Mouse (Mus musculus) embryonic facial prominence, embryonic 13.5 days (tissue): Measurements from ENCODE around the gene Alx1. TPM values are rescaled to one million over a fixed set of nuclear protein-coding genes. Genes with fewer than 3 reads are reported as not detected.
A peak's percentile ranks its signal among the peaks of the same experiment; 100 is the strongest.

Source experiments
- ATAC-seq: fragments of 200-750 bp; cut with Nextera tagmentation; 2 replicates; pipeline ENCODE4 v1.8.0; 2017; ENCODE audit warnings: low read depth; ENCODE audit not compliant: insufficient number of reproducible peaks, insufficient read depth, low FRiP score, low TSS enrichment
- H3K27ac ChIP-seq: fragments of 300-500 bp; sonication (generic); 2 replicates; pipeline ENCODE4 v1.5.1; 2015; ENCODE audit warnings: moderate library complexity, mild to moderate bottlenecking, inconsistent platforms
- H3K27me3 ChIP-seq: fragments of 300-500 bp; sonication (generic); 2 replicates; pipeline ENCODE4 v1.6.1; 2015; ENCODE audit warnings: mild to moderate bottlenecking, inconsistent platforms
- H3K36me3 ChIP-seq: fragments of 300-500 bp; sonication (generic); 2 replicates; pipeline ENCODE4 v1.6.1; 2015; ENCODE audit warnings: mild to moderate bottlenecking, inconsistent platforms
- H3K4me1 ChIP-seq: fragments of 300-500 bp; sonication (generic); 2 replicates; pipeline ENCODE4 v1.6.1; 2015; ENCODE audit warnings: inconsistent platforms
- H3K4me2 ChIP-seq: fragments of 300-500 bp; sonication (generic); 2 replicates; pipeline ENCODE4 v1.6.1; 2015; ENCODE audit warnings: moderate library complexity, mild to moderate bottlenecking, inconsistent platforms
- H3K4me3 ChIP-seq: fragments of 300-500 bp; sonication (generic); 2 replicates; pipeline ENCODE4 v1.5.1; 2015; ENCODE audit warnings: mild to moderate bottlenecking, inconsistent platforms
- H3K9ac ChIP-seq: fragments of 300-500 bp; sonication (generic); 2 replicates; pipeline ENCODE4 v1.6.1; 2015; ENCODE audit warnings: mild to moderate bottlenecking, inconsistent platforms
- H3K9me3 ChIP-seq: fragments of 300-500 bp; sonication (generic); 2 replicates; pipeline ENCODE4 v1.6.1; 2016; ENCODE audit warnings: inconsistent platforms
- WGBS: fragments of 180-500 bp; shearing (Covaris S2); methylation state at CpG from one replicate; pipeline ENCODE4 v1.1.7; 2015; ENCODE audit warnings: mixed read lengths; 5-methylcytosine and 5-hydroxymethylcytosine counted together
- polyA plus RNA-seq: library from polyadenylated mRNA; unstranded; fragments of >200 nt; fragmentation: Nextera tagmentation; extraction: Ambion mirVana; gene quantifications from 2 replicates; pipeline ENCODE4 v1.2.1, GENCODE M21; 2015

Alx1 gene
- polyA plus RNA-seq, result 377 and 403 TPM in 2 replicates

DNA sequence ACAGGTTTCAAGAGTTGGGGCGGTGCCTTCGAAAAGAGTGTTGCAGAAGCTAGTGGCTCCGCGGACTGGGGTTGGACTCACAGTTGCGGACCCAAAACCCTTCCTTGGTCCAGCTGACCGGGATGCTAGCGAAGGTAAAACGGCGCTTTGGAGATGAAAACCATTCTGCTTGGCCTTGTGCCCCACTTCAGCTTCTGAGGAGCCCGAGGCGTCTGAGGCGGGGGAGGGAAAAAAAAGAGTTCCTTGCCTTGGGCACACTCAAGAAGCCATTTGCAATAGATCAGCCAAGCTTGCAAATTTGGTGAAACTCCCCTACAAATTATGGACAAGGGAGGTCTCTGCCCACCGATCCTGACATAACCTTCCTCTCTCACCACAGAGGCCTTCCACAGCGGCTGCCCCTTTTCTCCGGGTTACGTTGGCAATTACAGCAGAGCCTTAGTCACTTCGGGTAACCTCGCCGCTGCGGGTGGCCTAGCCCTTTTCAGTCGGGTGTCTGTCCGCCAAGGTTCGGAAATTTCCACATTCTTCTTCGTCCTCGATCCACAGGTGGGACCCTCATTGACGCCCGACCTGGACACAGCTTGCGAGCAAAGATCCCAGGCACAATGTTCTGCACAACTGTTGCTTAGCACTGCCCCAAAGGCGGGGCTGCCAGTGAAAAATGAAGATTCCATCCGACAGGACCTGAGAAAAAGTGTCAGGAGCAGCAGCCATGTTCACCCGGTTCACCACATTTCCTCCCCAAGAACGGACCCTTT, at the start of gene Alx1:
Gene Alx1, minus strand, starts transcription at position 486 of the 761 bp plus-strand sequence.
- Histone ChIP-seq H3K4me2 (peak within 1 kb of the TSS; percentile 62), H3K9ac (peak within 1 kb of the TSS; percentile 98), H3K27ac (peak within 1 kb of the TSS; percentile 99), H3K36me3 (no peaks in the 10 kb centered on the region), H3K4me1 (0 out of 2 replicates have a peak, but pooled peaks cover 9% of the 10 kb centered on the region), H3K9me3 (no peaks in the 10 kb centered on the region), H3K27me3 (peaks cover 56% of the 10 kb centered on the region), H3K4me3 (peak within 1 kb of the TSS; percentile 70)
- 1% methylated on average over 32 of the region's 32 CpGs for WGBS
- no peak for ATAC-seq

DNA sequence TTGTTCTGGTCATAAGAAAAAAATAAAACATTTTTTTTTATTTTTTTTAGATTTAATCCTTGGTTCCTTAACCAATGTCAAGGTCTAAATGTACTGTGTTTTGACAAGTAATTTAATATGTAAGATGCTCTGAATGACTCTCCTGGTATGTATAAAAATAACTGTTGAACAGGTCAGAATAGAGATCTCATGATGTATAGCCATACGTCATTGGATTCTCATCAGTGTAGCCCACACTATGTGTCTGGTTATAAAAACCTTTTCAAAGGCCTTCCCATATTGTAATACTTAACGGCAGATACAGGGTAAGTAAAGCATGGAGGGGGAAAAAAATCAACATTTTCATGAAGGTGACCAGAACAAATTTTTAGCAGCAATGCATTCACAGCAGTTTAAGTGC, 19.6 kb upstream of the Alx1 start:
- no peak overlapping the region for H3K4me3 ChIP-seq
- no peak overlapping the region for H3K9ac ChIP-seq
- H3K36me3 ChIP-seq, result no peaks in the 10 kb centered on the region
- H3K9me3 ChIP-seq, result no peaks in the 10 kb centered on the region
- H3K4me1 ChIP-seq, result peaks cover 5% of the 10 kb centered on the region
- no peak overlapping the region for H3K27ac ChIP-seq
- 66% methylated on average over 2 of the region's 2 CpGs for WGBS
- no peak for ATAC-seq
- H3K27me3 ChIP-seq, result no peaks in the 10 kb centered on the region
- H3K4me2 ChIP-seq, result no peak overlapping the region

DNA sequence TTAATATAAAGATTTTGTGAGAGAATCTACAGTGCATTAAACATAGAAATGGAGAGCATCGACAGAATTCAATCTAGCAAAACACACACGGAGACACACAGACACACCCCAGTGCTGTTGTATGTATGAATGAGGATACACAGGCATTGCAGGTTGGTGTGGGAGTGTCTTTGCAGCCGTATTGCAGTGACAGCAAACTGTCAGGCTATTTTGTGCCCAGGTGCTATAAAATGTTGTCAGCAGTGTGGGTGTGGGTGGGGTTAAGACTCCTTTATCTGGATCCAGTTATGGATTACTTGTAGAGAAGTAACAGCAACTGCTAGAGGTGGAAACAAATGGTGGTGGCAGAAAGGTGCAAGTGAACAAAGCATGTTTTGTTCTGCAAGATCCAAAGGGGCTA, 16.6 kb upstream of the Alx1 start:
- Histone ChIP-seq H3K27ac (peak overlapping the region; percentile 33; the same call in 1 of the 2 replicates), H3K36me3 (no peaks in the 10 kb centered on the region), H3K4me1 (peaks cover 5% of the 10 kb centered on the region), H3K4me2 (no peak overlapping the region), H3K4me3 (no peak overlapping the region), H3K9me3 (no peaks in the 10 kb centered on the region), H3K9ac (no peak overlapping the region), H3K27me3 (no peaks in the 10 kb centered on the region)
- ATAC-seq, result no peak
- WGBS, result 53% methylated on average over 3 of the region's 3 CpGs

DNA sequence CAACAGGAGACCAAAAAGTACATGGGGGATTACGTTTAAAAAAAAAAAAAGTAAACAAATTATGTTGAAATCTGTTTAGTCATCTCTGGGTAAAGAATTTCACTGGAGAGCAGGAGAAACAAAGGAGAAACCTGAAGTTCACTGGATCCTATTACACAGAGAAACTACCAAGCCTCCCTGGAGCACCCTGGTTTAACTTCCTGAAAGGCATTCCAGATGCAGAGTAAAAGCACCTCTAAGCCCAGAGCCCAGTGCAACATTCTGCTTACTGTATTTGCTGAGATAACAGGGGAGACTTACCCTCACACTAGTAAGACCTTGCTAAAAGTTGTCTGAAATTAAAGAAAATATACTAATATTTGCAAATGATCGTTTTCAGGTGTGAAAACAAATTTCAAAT, 15.0 kb upstream of the Alx1 start:
- Histone ChIP-seq H3K27me3 (no peaks in the 10 kb centered on the region), H3K4me1 (peaks cover 5% of the 10 kb centered on the region), H3K27ac (no peak overlapping the region), H3K4me3 (no peak overlapping the region), H3K9ac (no peak overlapping the region), H3K36me3 (no peaks in the 10 kb centered on the region), H3K9me3 (no peaks in the 10 kb centered on the region), H3K4me2 (no peak overlapping the region)
- ATAC-seq, result no peak
- WGBS, result 40% methylated on average over 2 of the region's 2 CpGs

DNA sequence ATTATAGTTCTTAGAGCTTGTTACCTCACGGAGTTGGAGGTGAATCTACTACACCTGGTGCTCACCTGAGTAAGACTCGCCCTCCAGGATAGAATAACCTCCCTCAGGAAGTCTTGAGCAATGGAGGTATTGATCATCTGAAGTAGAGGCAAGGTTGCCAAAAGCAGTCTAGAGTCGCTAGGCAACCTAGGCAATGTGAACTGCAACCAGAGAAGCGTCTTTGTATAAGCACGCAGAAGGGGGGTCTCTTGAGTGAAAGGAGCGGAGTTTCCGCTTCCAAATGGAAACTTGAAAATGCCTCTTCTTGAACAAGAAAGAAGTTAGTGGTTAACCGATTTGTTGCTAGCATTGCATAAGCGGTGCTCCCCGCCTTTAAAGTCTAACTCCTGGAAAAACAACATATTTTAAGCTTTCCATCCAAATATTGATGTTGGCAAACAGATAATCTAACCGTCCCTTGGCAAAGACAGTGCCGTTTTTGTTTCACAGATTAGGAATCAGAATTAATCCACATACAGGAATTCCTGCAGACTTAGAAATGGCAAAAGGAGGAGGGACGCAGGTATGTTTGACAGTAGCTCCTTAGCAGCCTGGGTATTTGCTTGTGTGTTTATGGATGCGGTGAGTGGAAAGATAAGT, 5.1 kb upstream of the Alx1 start:
- Histone ChIP-seq H3K27ac (peak overlapping the region; percentile 92), H3K27me3 (peaks cover 51% of the 10 kb centered on the region), H3K4me2 (peak overlapping the region; percentile 58), H3K9ac (peak overlapping the region; percentile 72), H3K36me3 (no peaks in the 10 kb centered on the region), H3K4me1 (peaks cover 17% of the 10 kb centered on the region; the same call in 1 of the 2 replicates), H3K9me3 (no peaks in the 10 kb centered on the region), H3K4me3 (peak overlapping the region; percentile 34)
- 2% methylated on average over 14 of the region's 14 CpGs for WGBS
- ATAC-seq, result no peak; the same call in 1 of the 2 replicates

DNA sequence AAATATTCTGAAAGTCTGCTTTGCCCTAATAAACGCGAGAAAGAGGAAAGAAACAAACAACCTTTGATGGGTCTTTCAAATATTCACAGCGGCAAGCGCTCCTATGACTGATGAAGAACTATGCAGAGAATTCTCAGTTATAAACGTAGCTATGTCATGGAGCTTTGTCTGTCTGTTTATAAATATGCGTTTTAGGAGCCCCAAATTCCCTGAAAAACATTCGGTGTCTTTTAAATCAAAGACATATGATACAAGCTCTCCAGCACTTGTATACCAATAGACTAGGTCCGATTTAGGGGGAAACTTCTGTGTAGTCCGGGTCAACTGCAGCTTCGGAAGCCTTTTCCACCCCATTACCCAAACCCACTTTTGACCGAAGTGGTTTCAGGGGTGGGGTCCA, 916 bp upstream of the Alx1 start:
- H3K4me1 ChIP-seq, result peaks cover 17% of the 10 kb centered on the region; the same call in 1 of the 2 replicates
- WGBS, result 2% methylated on average over 11 of the region's 11 CpGs
- H3K4me2 ChIP-seq, result peak overlapping the region; percentile 62

DNA sequence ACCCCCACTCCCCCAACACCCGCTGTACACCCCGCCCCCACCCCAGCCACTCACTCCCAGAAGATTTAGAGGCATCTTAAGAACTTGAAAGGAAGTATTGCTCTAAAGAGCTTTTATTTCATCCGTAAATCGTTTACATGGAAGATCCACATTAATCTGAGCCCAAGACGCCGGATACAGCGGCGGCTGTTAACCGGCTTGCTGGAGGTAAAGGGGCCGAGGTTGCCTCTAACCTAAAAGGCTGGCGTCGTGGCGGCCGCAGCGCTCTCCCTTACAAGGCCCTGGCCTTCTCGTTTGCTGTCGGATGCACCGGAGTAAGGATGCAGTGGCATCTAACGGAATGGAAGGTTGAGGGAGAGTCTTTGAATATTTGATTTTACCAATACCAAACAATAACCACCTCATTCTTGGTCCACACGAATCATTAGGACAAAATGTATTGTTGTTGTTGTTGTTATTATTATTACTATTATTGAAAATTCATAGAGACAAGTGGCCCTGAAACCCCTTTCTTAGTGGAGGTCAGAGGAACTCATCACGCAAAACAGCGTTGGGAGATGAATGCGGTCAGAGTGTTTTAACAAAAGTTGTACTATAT, 784 bp downstream of the Alx1 start:
- no peak for ATAC-seq
- Histone ChIP-seq H3K27ac (peak overlapping the region; percentile 99), H3K27me3 (peaks cover 49% of the 10 kb centered on the region), H3K36me3 (no peaks in the 10 kb centered on the region), H3K9ac (peak overlapping the region; percentile 98), H3K4me2 (peak overlapping the region; percentile 62), H3K4me1 (0 out of 2 replicates have a peak, but pooled peaks cover 4% of the 10 kb centered on the region), H3K9me3 (no peaks in the 10 kb centered on the region), H3K4me3 (peak overlapping the region; percentile 70)
- WGBS, result 1% methylated on average over 23 of the region's 23 CpGs

More for the DNA sequence above, 916 bp upstream of the Alx1 start:
- no peak for ATAC-seq
- Histone ChIP-seq H3K27ac (peak overlapping the region; percentile 99), H3K9ac (peak overlapping the region; percentile 98), H3K9me3 (no peaks in the 10 kb centered on the region), H3K27me3 (peaks cover 61% of the 10 kb centered on the region), H3K4me3 (peak overlapping the region; percentile 70), H3K36me3 (no peaks in the 10 kb centered on the region)

DNA sequence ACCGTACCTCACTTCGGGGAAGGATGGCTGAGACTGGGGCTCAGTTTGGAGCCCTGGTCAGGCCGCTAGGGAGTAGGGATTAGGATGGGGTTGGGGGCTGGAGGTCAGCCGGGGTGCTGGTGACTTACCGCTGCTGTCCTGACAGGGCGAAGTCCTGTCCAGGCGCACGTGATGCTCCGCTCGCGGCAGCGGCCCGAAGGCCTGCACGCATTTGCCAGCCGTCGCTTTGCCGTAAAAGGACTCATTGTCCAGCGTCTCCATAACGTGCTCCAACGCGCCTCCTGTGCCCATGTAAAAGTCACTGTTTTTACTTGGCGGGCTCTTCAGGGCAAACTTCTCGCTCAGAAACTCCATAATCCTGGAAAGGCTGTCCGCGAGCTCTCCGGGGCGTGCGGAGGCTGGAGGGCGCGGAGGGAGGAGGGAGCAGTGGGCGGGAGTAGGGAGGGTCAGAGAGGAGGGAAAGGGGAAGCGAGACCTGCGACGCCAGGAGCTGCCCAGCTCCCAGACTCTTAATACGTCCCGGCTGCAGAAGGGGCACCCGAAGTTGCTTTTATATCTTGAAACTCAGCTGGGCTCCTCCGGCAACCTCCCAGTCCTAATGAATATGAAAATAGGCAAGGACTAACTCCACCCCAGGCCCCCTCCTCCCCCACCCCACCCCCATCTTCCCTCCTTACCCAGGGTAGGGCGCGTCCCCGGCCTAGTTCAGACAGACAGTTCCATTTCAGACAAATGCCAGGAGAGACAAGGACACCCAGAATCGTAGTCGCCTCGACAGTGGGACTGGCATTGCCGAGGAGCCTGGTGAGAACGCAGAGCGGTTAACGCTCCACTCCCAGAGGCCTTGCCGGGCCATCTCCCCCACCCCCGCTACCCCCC, 1.5 kb downstream of the Alx1 start:
- Histone ChIP-seq H3K4me2 (peak overlapping the region; percentile 62), H3K9ac (peak overlapping the region; percentile 98), H3K36me3 (0 out of 2 replicates have a peak, but pooled peaks cover 4% of the 10 kb centered on the region), H3K27ac (peak overlapping the region; percentile 99), H3K27me3 (peaks cover 48% of the 10 kb centered on the region), H3K4me1 (0 out of 2 replicates have a peak, but pooled peaks cover 4% of the 10 kb centered on the region), H3K9me3 (no peaks in the 10 kb centered on the region), H3K4me3 (peak overlapping the region; percentile 70)
- WGBS, result under 1% methylated on average over 50 of the region's 50 CpGs
- peak; percentile 94 for ATAC-seq

DNA sequence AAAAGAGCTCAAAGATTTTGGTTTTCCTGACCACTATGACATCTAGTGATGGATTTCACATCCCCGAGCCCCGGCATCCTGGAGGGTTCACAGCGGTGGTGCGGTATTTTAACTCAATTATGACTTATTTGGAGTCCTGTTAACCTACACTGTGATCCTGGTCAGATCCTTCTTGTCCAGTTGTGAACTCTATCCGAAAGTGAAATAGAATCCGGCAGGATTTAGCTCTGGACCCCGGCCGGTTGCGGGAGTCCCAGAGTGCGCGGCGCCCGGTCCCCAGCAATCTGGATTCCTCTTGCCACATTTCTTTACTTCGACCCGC, 2.1 kb downstream of the Alx1 start:
- Histone ChIP-seq H3K9ac (peak overlapping the region; percentile 98), H3K36me3 (0 out of 2 replicates have a peak, but pooled peaks cover 4% of the 10 kb centered on the region), H3K27ac (peak overlapping the region; percentile 99), H3K27me3 (peaks cover 43% of the 10 kb centered on the region), H3K4me3 (peak overlapping the region; percentile 70), H3K9me3 (no peaks in the 10 kb centered on the region), H3K4me1 (0 out of 2 replicates have a peak, but pooled peaks cover under 1% of the 10 kb centered on the region), H3K4me2 (peak overlapping the region; percentile 62)
- ATAC-seq, result no peak
- under 1% methylated on average over 15 of the region's 15 CpGs for WGBS

DNA sequence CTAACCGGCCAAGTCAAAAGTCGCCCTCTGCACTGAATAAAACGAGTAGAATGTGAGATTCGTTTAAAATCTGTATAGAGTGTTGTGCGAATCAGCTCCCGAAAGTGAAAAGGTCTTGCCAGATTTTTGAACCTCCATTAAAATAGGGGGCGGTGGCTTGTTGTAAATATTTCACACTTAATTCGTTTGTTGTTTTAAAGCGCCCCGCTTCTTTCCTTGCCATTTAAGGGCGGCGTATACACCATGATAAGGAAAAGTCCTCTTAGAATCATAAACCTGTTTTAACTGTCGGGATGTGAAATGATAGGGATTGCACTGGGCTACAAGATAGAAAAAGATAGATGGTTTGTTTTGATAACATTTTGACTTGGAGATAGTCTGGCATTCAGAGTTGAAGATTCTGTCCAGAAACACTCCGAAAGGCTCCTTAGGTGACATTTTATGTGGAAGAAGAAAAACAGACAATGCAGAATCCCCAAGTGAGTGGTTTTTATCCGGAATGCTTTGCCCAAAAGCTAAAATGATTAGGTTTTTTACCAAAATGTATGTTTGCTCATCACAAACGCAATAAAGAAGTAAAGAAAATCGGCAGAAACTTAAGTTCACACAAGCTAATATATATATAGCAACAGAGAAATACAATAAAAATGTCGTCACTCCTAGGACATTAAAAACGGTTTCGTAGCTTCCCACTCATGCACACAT, 2.6 kb downstream of the Alx1 start:
- 0 out of 2 replicates have a peak, but pooled peaks cover 4% of the 10 kb centered on the region for H3K36me3 ChIP-seq
- peak overlapping the region; percentile 62 for H3K4me2 ChIP-seq
- WGBS, result 1% methylated on average over 20 of the region's 20 CpGs
- H3K27ac ChIP-seq, result peak overlapping the region; percentile 99
- no peaks in the 10 kb centered on the region for H3K4me1 ChIP-seq
- peaks cover 39% of the 10 kb centered on the region for H3K27me3 ChIP-seq
- peak overlapping the region; percentile 98 for H3K9ac ChIP-seq
- H3K9me3 ChIP-seq, result no peaks in the 10 kb centered on the region
- no peak for ATAC-seq
- H3K4me3 ChIP-seq, result peak overlapping the region; percentile 70
